Mouse (Mus musculus): ENCODE data around the gene Gm3409. TPM values are rescaled to one million over a fixed set of nuclear protein-coding genes. Genes with fewer than 3 reads are reported as not detected.
"Not testable (repeated sequence)": the region's sequence is repeated elsewhere in the genome, so short reads cannot be mapped to it uniquely, and the experiment has no call there.

The Gm3409 gene
- polyA plus RNA-seq (2015; fragmentation: Nextera tagmentation; extraction: Ambion mirVana), result not detected in 2 replicates

DNA sequence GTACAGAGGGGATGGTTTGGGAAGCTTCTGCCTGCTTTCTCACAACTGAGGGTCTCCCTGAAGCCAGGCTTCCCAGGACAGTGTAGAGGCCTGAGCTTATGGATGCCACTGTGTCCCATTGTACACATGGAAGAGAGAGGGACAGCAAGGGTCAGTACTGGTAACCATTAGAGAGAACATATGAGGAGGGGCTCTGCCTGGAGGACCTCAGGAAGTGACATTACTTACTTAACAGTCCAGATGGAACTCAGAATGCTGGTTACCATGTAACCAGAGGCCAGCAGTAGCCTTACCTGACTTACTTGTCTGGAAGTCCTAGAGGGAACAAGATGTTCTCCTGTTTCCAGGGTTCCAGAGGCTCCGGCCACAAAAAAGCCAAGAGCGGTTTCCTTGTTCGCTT is at the start of gene Gm3409:
Gene Gm3409, plus strand, starts transcription at position 301 of the 400 bp plus-strand sequence.
- H3K27me3 ChIP-seq; H3K27ac ChIP-seq (replicated peaks); H3K4me3 ChIP-seq (replicated peaks); H3K4me2 ChIP-seq (replicated peaks); H3K36me3 ChIP-seq; H3K9me3 ChIP-seq (replicated peaks); H3K9ac ChIP-seq; H3K4me1 ChIP-seq; ATAC-seq (ENCODE audit: insufficient number of reproducible peaks, low FRiP score, low TSS enrichment, low read depth): not testable (repeated sequence)
- no CpG with 5 or more reads among the region's 3 CpGs for WGBS

DNA sequence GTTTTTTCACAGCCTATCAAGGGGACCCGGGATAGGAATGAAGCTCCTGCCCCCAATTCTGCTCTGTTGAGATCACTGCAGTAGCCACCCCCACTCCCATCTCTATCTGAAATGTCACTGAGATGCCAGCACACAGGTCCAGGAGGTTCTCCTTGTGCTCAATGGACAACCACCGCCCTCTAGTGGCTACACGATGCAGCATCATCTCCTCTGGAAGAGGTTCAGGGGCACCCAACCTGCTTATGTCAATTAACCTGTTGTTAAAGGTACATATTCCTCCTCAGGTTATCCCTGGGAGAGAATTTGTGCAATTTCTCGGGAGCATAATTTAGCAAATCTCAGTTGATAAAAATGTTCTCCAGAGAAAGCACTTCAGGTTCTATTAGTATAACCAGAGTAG is 48.5 kb upstream of the Gm3409 start:
- not testable (repeated sequence) for H3K27me3 ChIP-seq; H3K9me3 ChIP-seq (replicated peaks); ATAC-seq (ENCODE audit: insufficient number of reproducible peaks, low FRiP score, low TSS enrichment, low read depth); H3K4me3 ChIP-seq (replicated peaks); H3K27ac ChIP-seq (replicated peaks); H3K9ac ChIP-seq; H3K4me2 ChIP-seq (replicated peaks); H3K4me1 ChIP-seq; H3K36me3 ChIP-seq
- WGBS, result 8% methylated on average over 3 of the region's 4 CpGs

DNA sequence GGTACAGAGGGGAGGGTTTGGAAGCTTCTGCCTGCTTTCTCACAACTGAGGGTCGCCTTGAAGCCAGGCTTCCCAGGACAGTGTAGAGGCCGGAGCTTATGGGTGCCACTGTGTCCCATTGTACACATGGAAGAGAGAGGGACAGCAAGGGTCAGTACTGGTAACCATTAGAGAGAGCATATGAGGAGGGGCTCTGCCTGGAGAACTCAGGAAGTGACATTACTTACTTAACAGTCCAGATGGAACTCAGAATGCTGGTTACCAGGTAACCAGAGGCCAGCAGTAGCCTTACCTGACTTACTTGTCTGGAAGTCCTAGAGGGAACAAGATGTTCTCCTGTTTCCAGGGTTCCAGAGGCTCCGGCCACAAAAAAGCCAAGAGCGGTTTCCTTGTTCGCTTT is 46.4 kb upstream of the Gm3409 start, which contains the start of gene Gm6370:
Gene Gm6370, plus strand, starts transcription at position 301 of the 400 bp plus-strand sequence.
- not testable (repeated sequence) for H3K27me3 ChIP-seq; H3K36me3 ChIP-seq; H3K9me3 ChIP-seq (replicated peaks); ATAC-seq (ENCODE audit: insufficient number of reproducible peaks, low FRiP score, low TSS enrichment, low read depth); H3K4me3 ChIP-seq (replicated peaks); H3K9ac ChIP-seq; H3K4me2 ChIP-seq (replicated peaks); H3K27ac ChIP-seq (replicated peaks); H3K4me1 ChIP-seq
- WGBS, result no CpG with 5 or more reads among the region's 5 CpGs

DNA sequence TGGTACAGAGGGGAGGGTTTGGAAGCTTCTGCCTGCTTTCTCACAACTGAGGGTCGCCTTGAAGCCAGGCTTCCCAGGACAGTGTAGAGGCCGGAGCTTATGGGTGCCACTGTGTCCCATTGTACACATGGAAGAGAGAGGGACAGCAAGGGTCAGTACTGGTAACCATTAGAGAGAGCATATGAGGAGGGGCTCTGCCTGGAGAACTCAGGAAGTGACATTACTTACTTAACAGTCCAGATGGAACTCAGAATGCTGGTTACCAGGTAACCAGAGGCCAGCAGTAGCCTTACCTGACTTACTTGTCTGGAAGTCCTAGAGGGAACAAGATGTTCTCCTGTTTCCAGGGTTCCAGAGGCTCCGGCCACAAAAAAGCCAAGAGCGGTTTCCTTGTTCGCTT is 35.3 kb upstream of the Gm3409 start, which contains the start of gene 4930449I24Rik:
Gene 4930449I24Rik, plus strand, starts transcription at position 301 of the 400 bp plus-strand sequence.
- H3K9me3 ChIP-seq (replicated peaks); H3K4me3 ChIP-seq (replicated peaks); H3K4me2 ChIP-seq (replicated peaks); H3K27ac ChIP-seq (replicated peaks); H3K4me1 ChIP-seq; ATAC-seq (ENCODE audit: insufficient number of reproducible peaks, low FRiP score, low TSS enrichment, low read depth); H3K27me3 ChIP-seq; H3K36me3 ChIP-seq; H3K9ac ChIP-seq: not testable (repeated sequence)
- WGBS, result no CpG with 5 or more reads among the region's 5 CpGs

DNA sequence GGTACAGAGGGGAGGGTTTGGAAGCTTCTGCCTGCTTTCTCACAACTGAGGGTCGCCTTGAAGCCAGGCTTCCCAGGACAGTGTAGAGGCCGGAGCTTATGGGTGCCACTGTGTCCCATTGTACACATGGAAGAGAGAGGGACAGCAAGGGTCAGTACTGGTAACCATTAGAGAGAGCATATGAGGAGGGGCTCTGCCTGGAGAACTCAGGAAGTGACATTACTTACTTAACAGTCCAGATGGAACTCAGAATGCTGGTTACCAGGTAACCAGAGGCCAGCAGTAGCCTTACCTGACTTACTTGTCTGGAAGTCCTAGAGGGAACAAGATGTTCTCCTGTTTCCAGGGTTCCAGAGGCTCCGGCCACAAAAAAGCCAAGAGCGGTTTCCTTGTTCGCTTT is 23.6 kb upstream of the Gm3409 start, which contains the start of gene Gm3402:
Gene Gm3402, plus strand, starts transcription at position 301 of the 400 bp plus-strand sequence.
- H3K4me2 ChIP-seq (replicated peaks); H3K4me1 ChIP-seq; H3K36me3 ChIP-seq; H3K9me3 ChIP-seq (replicated peaks); H3K27ac ChIP-seq (replicated peaks); ATAC-seq (ENCODE audit: insufficient number of reproducible peaks, low FRiP score, low TSS enrichment, low read depth); H3K4me3 ChIP-seq (replicated peaks); H3K9ac ChIP-seq; H3K27me3 ChIP-seq: not testable (repeated sequence)
- WGBS, result no CpG with 5 or more reads among the region's 5 CpGs

DNA sequence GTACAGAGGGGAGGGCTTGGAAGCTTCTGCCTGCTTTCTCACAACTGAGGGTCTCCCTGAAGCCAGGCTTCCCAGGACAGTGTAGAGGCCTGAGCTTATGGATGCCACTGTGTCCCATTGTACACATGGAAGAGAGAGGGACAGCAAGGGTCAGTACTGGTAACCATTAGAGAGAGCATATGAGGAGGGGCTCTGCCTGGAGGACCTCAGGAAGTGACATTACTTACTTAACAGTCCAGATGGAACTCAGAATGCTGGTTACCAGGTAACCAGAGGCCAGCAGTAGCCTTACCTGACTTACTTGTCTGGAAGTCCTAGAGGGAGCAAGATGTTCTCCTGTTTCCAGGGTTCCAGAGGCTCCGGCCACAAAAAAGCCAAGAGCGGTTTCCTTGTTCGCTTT is 11.9 kb upstream of the Gm3409 start, which contains the start of gene Gm3404:
Gene Gm3404, plus strand, starts transcription at position 301 of the 400 bp plus-strand sequence.
- not testable (repeated sequence) for H3K27ac ChIP-seq (replicated peaks); ATAC-seq (ENCODE audit: insufficient number of reproducible peaks, low FRiP score, low TSS enrichment, low read depth); H3K36me3 ChIP-seq; H3K4me1 ChIP-seq; H3K27me3 ChIP-seq; H3K4me2 ChIP-seq (replicated peaks); H3K9ac ChIP-seq; H3K9me3 ChIP-seq (replicated peaks); H3K4me3 ChIP-seq (replicated peaks)
- 90% methylated on average over 3 of the region's 3 CpGs for WGBS

DNA sequence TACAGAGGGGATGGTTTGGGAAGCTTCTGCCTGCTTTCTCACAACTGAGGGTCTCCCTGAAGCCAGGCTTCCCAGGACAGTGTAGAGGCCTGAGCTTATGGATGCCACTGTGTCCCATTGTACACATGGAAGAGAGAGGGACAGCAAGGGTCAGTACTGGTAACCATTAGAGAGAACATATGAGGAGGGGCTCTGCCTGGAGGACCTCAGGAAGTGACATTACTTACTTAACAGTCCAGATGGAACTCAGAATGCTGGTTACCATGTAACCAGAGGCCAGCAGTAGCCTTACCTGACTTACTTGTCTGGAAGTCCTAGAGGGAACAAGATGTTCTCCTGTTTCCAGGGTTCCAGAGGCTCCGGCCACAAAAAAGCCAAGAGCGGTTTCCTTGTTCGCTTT is 18.4 kb downstream of the Gm3409 start, which contains the start of gene Gm3415:
Gene Gm3415, plus strand, starts transcription at position 301 of the 400 bp plus-strand sequence.
- H3K4me1 ChIP-seq; H3K27me3 ChIP-seq; H3K4me2 ChIP-seq (replicated peaks); H3K27ac ChIP-seq (replicated peaks); H3K36me3 ChIP-seq; ATAC-seq (ENCODE audit: insufficient number of reproducible peaks, low FRiP score, low TSS enrichment, low read depth); H3K4me3 ChIP-seq (replicated peaks); H3K9ac ChIP-seq; H3K9me3 ChIP-seq (replicated peaks): not testable (repeated sequence)
- WGBS, result no CpG with 5 or more reads among the region's 3 CpGs

DNA sequence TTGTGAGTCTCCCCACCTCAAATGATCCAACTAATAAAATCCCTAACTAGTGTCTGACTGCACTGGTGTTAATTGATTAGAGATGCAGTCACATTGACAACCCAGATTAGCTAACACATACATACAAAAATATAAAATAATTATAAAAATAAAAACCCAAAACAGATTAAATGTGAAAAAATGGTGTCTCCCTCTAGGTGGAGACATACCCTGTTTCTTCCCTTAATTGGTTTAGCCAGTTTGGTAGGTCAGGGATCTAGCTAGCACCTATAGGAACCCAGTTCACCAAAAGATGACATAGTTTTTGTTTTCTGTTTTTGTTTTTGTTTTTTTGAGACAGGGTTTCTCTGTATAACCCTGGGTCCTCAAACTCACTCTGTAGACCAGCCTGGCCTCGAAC is 26.8 kb downstream of the Gm3409 start:
- Histone ChIP-seq H3K9ac (no peak overlapping the region), H3K4me3 (replicated peaks) (no peak overlapping the region), H3K36me3 (no peaks in the 10 kb centered on the region), H3K27me3 (no peaks in the 10 kb centered on the region), H3K27ac (replicated peaks) (no peak overlapping the region), H3K4me1 (no peaks in the 10 kb centered on the region), H3K9me3 (replicated peaks) (no peaks in the 10 kb centered on the region), H3K4me2 (replicated peaks) (no peak overlapping the region)
- no peak for ATAC-seq (ENCODE audit: insufficient number of reproducible peaks, low FRiP score, low TSS enrichment, low read depth)
- 78% methylated on average over 1 of the region's 1 CpGs for WGBS

DNA sequence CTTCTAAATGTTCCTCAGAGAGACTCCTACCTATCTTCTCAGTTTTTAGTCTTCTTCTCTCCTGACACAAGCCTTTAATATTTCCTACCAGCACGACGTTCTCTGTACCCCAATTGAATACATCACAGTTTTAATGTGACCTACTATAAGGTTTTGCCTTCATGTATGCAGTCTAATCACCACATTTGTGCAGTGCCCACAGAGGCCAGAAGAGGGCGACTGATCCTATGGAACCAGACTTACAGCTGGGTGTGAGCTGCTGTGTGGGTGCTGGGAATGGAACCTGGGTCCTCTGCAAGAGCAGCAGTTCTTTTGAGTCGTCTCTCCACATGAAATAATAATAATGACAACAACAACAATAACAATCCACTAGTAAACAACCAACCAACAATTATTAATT is 29.6 kb downstream of the Gm3409 start:
- 58% methylated on average over 4 of the region's 4 CpGs for WGBS
- Histone ChIP-seq H3K4me1 (no peaks in the 10 kb centered on the region), H3K27ac (replicated peaks) (no peak overlapping the region), H3K36me3 (no peaks in the 10 kb centered on the region), H3K9me3 (replicated peaks) (no peaks in the 10 kb centered on the region), H3K4me2 (replicated peaks) (no peak overlapping the region), H3K9ac (no peak overlapping the region), H3K27me3 (no peaks in the 10 kb centered on the region), H3K4me3 (replicated peaks) (no peak overlapping the region)
- ATAC-seq (ENCODE audit: insufficient number of reproducible peaks, low FRiP score, low TSS enrichment, low read depth), result no peak

DNA sequence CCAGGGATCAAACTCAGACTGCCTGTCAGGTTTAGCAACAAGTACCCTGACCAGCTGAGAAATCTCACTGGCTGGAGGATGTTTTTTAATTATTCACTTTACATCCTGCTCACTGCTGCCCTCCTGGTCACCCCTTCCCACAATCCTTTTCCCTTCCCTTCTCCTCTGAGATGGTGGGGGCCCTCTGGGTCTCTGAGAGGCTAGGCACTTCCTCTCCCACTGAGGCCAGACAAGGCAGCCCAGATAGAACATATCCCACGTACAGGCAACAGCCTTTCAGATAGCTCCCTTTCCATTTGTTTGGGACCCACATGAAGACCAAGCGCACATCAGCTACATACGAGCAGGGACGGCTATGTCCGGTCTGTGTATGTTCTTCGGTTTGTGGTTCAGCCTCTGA is 32.7 kb downstream of the Gm3409 start:
- 86% methylated on average over 6 of the region's 6 CpGs for WGBS
- H3K4me2 ChIP-seq (replicated peaks); H3K9ac ChIP-seq; H3K4me1 ChIP-seq; H3K27ac ChIP-seq (replicated peaks); ATAC-seq (ENCODE audit: insufficient number of reproducible peaks, low FRiP score, low TSS enrichment, low read depth); H3K36me3 ChIP-seq; H3K4me3 ChIP-seq (replicated peaks); H3K27me3 ChIP-seq; H3K9me3 ChIP-seq (replicated peaks): not testable (repeated sequence)

DNA sequence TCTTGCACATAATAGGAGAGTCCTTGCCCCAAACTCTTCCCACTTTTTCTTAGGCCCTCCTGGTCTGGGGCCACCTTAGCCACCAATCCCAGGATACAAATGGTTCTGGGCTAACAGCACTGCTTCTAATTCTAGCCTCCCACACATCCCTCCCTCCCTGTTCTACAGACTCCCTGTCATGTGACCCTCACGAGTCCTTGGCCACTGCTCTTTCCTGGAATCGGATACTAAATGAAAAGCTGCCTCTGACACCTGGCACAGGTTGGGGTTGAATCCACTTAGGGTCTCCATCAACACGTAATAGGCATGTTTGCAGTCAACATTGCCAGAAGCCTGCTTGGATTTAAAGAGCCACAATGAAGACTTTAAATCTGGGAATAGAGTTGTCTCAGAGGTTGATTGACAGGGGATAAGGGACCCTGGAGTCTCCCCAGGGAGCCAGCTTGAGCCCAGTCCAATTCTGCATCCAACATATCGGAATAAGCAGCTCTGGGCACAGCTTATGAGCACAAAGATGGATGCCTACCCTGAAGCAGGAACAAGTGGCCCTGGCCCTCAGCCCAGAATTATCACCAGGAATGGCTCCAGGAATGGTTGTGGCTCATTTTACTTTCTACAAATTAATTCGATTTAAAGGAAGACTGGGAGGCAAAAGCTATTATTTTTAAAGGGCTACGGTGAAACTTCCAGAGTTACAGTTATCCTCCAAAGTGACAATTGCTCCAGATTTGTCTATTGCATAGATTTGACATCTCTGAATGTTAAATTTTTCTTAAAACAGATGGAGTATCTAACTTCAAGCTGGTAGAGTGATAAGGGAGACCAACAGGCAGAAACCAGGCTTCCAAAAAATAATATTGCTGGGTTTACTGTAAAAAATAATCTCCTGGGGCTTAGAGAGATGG is 34.6 kb downstream of the Gm3409 start:
- not testable (repeated sequence) for ATAC-seq (ENCODE audit: insufficient number of reproducible peaks, low FRiP score, low TSS enrichment, low read depth); H3K27ac ChIP-seq (replicated peaks); H3K9ac ChIP-seq; H3K4me2 ChIP-seq (replicated peaks); H3K36me3 ChIP-seq; H3K27me3 ChIP-seq; H3K4me1 ChIP-seq; H3K4me3 ChIP-seq (replicated peaks); H3K9me3 ChIP-seq (replicated peaks)
- 51% methylated on average over 6 of the region's 6 CpGs for WGBS

DNA sequence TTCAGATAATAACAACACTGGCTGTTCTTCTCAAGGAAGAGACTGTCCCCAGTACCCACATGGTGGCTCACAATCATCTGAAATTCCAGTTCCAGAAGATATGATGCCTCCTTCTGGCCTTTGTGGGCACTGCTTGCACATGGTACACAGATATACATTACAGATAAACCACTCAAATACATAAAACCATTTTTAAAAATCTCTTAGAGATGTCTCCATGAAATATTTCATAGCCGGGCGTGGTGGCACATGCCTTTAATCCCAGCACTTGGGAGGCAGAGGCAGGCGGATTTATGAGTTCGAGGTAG is 35.2 kb downstream of the Gm3409 start:
- not testable (repeated sequence) for H3K4me3 ChIP-seq (replicated peaks); H3K27ac ChIP-seq (replicated peaks); H3K9ac ChIP-seq; ATAC-seq (ENCODE audit: insufficient number of reproducible peaks, low FRiP score, low TSS enrichment, low read depth); H3K27me3 ChIP-seq; H3K4me2 ChIP-seq (replicated peaks); H3K4me1 ChIP-seq; H3K36me3 ChIP-seq; H3K9me3 ChIP-seq (replicated peaks)
- 92% methylated on average over 4 of the region's 4 CpGs for WGBS
